Mouse (Mus musculus): ENCODE measurements around the gene Gm20388. TPM values are rescaled to one million over a fixed set of nuclear protein-coding genes. Genes with fewer than 3 reads are reported as not detected.

Gene Gm20388
- polyA plus RNA-seq, 1 experiment from 2014 or later: not detected

DNA sequence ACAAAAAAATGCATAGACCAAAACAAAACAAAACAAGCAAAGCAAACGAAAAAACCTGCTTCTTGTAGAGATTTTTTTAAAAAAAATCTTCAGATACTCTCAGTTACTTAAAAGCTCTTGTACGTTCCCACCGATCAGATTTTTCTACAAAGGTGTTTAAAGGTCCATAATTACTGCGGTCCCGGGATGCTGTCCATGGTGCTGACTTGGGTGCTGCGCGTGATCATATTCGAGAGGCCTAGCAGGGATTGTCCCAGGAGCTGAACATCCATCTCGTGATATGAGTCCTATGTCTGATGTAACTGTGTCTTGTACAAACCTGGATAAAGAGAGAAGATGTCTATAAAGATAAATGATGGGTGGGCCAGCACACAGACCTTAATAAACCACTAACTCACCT is 3927.9 kb downstream of the Gm20388 start:
- Histone ChIP-seq H3K9me3 (ENCODE audit: control insufficient read depth, low read length) (no peaks in the 10 kb centered on the region), H3K4me3 (ENCODE audit: low read depth, low read length) (no peak overlapping the region), H3K4me2 (replicated peaks; ENCODE audit: low read depth) (no peak overlapping the region), H3K27me3 (ENCODE audit: control insufficient read depth, insufficient read depth, low read length) (no peaks in the 10 kb centered on the region), H3K4me1 (replicated peaks; ENCODE audit: control insufficient read depth, insufficient read depth) (no peaks in the 10 kb centered on the region), H3K36me3 (ENCODE audit: control insufficient read depth, insufficient read depth, low read length) (peaks cover 9% of the 10 kb centered on the region; the same call in 1 of the 2 replicates), H3K9ac (ENCODE audit: low read length) (no peak overlapping the region), H3K27ac (replicated peaks) (no peak overlapping the region)
- DNase-seq (ENCODE audit: low spot score) (peak; percentile 52), ATAC-seq (ENCODE audit: low FRiP score, low TSS enrichment) (no peak)
- 59% methylated on average over 9 of the region's 9 CpGs for WGBS
- no peak for TF ChIP-seq EP300 (optimal IDR thresholded peaks at IDR 0.05)
- no peak for TF ChIP-seq CTCF (IDR thresholded peaks at IDR 0.05; ENCODE audit: low read depth)

DNA sequence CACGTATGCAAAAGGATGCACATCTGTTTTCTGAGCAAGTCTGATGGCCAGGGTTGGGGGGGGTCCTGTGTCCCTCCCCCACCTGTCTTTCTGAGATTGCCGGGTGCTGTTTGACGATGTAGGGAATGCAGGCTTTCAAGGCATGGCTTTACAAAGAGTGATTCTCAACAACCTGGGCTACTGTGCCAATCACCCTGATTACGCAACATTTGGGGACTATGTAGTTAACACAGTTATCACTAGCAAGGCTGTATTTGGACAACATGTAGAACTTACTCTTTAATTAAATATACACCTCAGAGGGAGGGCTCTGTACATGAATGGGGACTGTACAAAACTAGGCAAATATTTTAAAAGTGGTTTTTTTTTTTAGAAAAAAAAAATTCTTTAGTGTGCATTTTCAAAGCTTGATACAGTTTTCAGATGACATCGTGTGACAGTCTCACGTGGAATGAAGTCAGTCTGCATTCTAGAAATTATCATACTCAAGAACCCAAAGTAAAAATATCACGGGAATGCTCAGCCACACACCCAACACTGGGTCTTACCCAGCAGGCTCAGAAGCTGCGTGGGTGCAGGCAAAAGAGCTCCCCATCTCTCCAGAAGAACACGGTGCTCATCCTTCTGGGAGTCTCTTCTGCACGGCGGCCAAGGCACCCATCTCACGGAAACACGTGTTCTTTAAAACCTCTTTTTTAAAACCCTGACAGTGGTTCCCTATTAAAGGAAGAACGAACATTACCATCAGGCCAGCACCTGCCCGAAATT is 3930.1 kb downstream of the Gm20388 start:
- Histone ChIP-seq H3K4me2 (replicated peaks; ENCODE audit: low read depth) (no peak overlapping the region), H3K9ac (ENCODE audit: low read length) (no peak overlapping the region), H3K4me3 (ENCODE audit: low read depth, low read length) (no peak overlapping the region), H3K9me3 (ENCODE audit: control insufficient read depth, low read length) (no peaks in the 10 kb centered on the region), H3K27ac (replicated peaks) (no peak overlapping the region), H3K36me3 (ENCODE audit: control insufficient read depth, insufficient read depth, low read length) (no peaks in the 10 kb centered on the region), H3K27me3 (ENCODE audit: control insufficient read depth, insufficient read depth, low read length) (no peaks in the 10 kb centered on the region), H3K4me1 (replicated peaks; ENCODE audit: control insufficient read depth, insufficient read depth) (no peaks in the 10 kb centered on the region)
- WGBS: 84% methylated on average over 15 of the region's 15 CpGs
- ATAC-seq (ENCODE audit: low FRiP score, low TSS enrichment) (no peak), DNase-seq (ENCODE audit: low spot score) (no peak)
- TF ChIP-seq EP300 (optimal IDR thresholded peaks at IDR 0.05): no peak
- no peak for TF ChIP-seq CTCF (IDR thresholded peaks at IDR 0.05; ENCODE audit: low read depth)

DNA sequence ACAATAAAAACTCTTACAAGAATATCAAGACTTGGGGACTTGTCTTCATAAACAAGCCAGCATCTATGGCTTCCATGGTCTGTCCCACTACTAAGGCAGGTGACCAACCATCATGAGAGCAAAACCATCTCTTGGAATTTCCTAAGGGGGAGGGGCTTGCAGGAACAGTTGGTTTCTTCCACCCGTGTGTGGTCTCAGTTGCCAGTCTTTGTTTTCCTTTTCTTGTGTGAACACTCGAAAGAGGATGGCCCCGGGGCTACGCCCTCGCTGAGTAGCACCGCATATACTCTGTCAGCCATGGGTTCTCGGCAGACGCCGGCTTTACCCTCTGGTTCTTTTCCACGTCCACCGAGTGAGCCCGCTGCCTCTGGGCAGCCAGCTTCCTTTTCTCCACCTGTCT is 3931.4 kb downstream of the Gm20388 start:
- 86% methylated on average over 12 of the region's 12 CpGs for WGBS
- Histone ChIP-seq H3K9me3 (ENCODE audit: control insufficient read depth, low read length) (no peaks in the 10 kb centered on the region), H3K4me1 (replicated peaks; ENCODE audit: control insufficient read depth, insufficient read depth) (no peaks in the 10 kb centered on the region), H3K9ac (ENCODE audit: low read length) (no peak overlapping the region), H3K27me3 (ENCODE audit: control insufficient read depth, insufficient read depth, low read length) (no peaks in the 10 kb centered on the region), H3K27ac (replicated peaks) (no peak overlapping the region), H3K36me3 (ENCODE audit: control insufficient read depth, insufficient read depth, low read length) (no peaks in the 10 kb centered on the region), H3K4me2 (replicated peaks; ENCODE audit: low read depth) (no peak overlapping the region), H3K4me3 (ENCODE audit: low read depth, low read length) (no peak overlapping the region)
- ATAC-seq (ENCODE audit: low FRiP score, low TSS enrichment) (no peak), DNase-seq (ENCODE audit: low spot score) (no peak)
- TF ChIP-seq CTCF (IDR thresholded peaks at IDR 0.05; ENCODE audit: low read depth): no peak
- no peak for TF ChIP-seq EP300 (optimal IDR thresholded peaks at IDR 0.05)

DNA sequence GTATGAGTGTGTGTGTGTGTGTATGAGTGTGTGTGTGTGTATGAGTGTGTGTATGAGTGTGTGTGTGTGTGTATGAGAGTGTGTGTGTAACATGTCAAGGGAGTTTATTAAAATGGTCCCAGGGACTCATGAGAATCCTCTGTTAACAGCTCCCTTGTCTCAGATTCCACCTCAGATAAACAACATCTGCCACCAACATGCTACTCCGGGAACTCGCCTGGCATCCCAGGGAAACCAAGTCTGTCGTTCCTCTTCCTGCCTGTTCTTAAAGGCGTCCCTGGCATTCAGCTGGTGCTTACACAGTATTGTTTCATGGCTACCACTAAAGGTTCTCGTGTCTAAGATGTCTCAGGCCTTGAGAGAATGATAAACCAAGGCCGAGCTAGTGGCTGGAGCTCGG is 3933.7 kb downstream of the Gm20388 start:
- H3K4me1 ChIP-seq (replicated peaks; ENCODE audit: control insufficient read depth, insufficient read depth): no peaks in the 10 kb centered on the region
- H3K4me2 ChIP-seq (replicated peaks; ENCODE audit: low read depth): no peak overlapping the region
- no peak for TF ChIP-seq EP300 (optimal IDR thresholded peaks at IDR 0.05)
- no peak for TF ChIP-seq CTCF (IDR thresholded peaks at IDR 0.05; ENCODE audit: low read depth)
- H3K9me3 ChIP-seq (ENCODE audit: control insufficient read depth, low read length): no peaks in the 10 kb centered on the region
- no peak overlapping the region for H3K4me3 ChIP-seq (ENCODE audit: low read depth, low read length)
- no peak overlapping the region for H3K27ac ChIP-seq (replicated peaks)
- WGBS: 74% methylated on average over 7 of the region's 7 CpGs
- H3K9ac ChIP-seq (ENCODE audit: low read length): no peak overlapping the region
- H3K27me3 ChIP-seq (ENCODE audit: control insufficient read depth, insufficient read depth, low read length): no peaks in the 10 kb centered on the region
- no peaks in the 10 kb centered on the region for H3K36me3 ChIP-seq (ENCODE audit: control insufficient read depth, insufficient read depth, low read length)
- no peak for DNase-seq (ENCODE audit: low spot score)
- ATAC-seq (ENCODE audit: low FRiP score, low TSS enrichment): no peak

DNA sequence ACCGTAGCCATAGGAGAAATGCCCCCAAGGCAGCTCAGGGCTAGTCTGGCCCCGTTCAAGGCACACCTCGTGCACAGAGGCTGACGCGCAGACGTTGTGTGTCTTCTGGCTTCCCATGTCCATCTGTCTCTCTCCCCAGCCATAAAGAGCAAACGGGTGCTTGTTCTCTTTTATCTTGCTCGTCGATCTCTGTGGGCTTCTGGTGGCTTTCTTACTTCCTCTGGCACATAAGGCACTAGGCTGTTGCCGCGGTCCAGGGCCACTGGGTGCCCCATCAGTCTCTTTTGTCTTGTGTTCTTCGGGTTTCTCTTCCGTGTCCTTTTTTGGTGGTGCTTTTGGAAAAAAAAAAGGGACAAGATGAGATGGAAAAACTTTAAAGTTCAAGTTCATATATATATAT is 3934.5 kb downstream of the Gm20388 start:
- H3K27ac ChIP-seq (replicated peaks): no peak overlapping the region
- TF ChIP-seq CTCF (IDR thresholded peaks at IDR 0.05; ENCODE audit: low read depth) (no peak), EP300 (optimal IDR thresholded peaks at IDR 0.05) (no peak)
- no peaks in the 10 kb centered on the region for H3K9me3 ChIP-seq (ENCODE audit: control insufficient read depth, low read length)
- H3K9ac ChIP-seq (ENCODE audit: low read length): no peak overlapping the region
- H3K4me1 ChIP-seq (replicated peaks; ENCODE audit: control insufficient read depth, insufficient read depth): no peaks in the 10 kb centered on the region
- no peak overlapping the region for H3K4me3 ChIP-seq (ENCODE audit: low read depth, low read length)
- no peak for ATAC-seq (ENCODE audit: low FRiP score, low TSS enrichment)
- H3K27me3 ChIP-seq (ENCODE audit: control insufficient read depth, insufficient read depth, low read length): no peaks in the 10 kb centered on the region
- no peaks in the 10 kb centered on the region for H3K36me3 ChIP-seq (ENCODE audit: control insufficient read depth, insufficient read depth, low read length)
- 89% methylated on average over 13 of the region's 13 CpGs for WGBS
- DNase-seq (ENCODE audit: low spot score): no peak
- no peak overlapping the region for H3K4me2 ChIP-seq (replicated peaks; ENCODE audit: low read depth)

DNA sequence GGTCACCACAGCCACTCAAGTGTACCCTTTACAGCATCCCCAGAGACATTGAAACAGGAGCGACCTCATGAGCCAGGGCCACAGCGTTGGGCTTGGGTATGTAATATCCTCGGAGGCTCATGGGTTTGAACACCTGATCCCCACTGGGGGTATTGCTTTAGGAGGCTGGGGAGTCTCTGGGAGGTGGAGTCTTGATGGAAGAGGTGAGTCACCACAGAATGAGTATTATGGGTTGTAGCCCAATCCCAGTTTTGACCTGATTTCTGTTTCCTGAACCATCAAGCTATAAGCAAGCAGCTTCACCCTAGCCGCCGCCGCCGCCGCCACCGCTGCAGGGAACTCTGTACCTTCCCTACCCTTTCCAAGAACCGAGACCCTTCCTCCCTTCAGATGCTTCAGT is 3935.3 kb downstream of the Gm20388 start:
- 91% methylated on average over 10 of the region's 10 CpGs for WGBS
- no peak for DNase-seq (ENCODE audit: low spot score)
- no peak for ATAC-seq (ENCODE audit: low FRiP score, low TSS enrichment)
- Histone ChIP-seq H3K27ac (replicated peaks) (no peak overlapping the region), H3K9me3 (ENCODE audit: control insufficient read depth, low read length) (no peaks in the 10 kb centered on the region), H3K4me2 (replicated peaks; ENCODE audit: low read depth) (no peak overlapping the region), H3K9ac (ENCODE audit: low read length) (no peak overlapping the region), H3K4me1 (replicated peaks; ENCODE audit: control insufficient read depth, insufficient read depth) (no peaks in the 10 kb centered on the region), H3K27me3 (ENCODE audit: control insufficient read depth, insufficient read depth, low read length) (no peaks in the 10 kb centered on the region), H3K36me3 (ENCODE audit: control insufficient read depth, insufficient read depth, low read length) (no peaks in the 10 kb centered on the region), H3K4me3 (ENCODE audit: low read depth, low read length) (no peak overlapping the region)
- no peak for TF ChIP-seq CTCF (IDR thresholded peaks at IDR 0.05; ENCODE audit: low read depth)
- TF ChIP-seq EP300 (optimal IDR thresholded peaks at IDR 0.05): no peak
